Mouse (Mus musculus) heart, adult 10 weeks (tissue): ENCODE measurements around the gene Lrrc19. TPM values are rescaled to one million over a fixed set of nuclear protein-coding genes. Genes with fewer than 3 reads are reported as not detected.

Experiments
- polyA plus RNA-seq: library from polyadenylated mRNA; stranded (reverse); fragments of 350-450 nt; fragmentation: Illumina TruSeq; extraction: RNeasy Lipid Tissue Mini Kit (QIAGEN cat#74804); gene quantifications from one replicate; pipeline ENCODE4 v1.2.3, GENCODE M21; 2014; ENCODE audit warnings: low read depth, low replicate concordance

The Lrrc19 gene
- polyA plus RNA-seq = not detected

GRCm38 (mm10) chr4:94649920-94650319, at the start of gene Lrrc19:
Gene Lrrc19, minus strand, starts transcription at chr4:94650144.

DNA sequence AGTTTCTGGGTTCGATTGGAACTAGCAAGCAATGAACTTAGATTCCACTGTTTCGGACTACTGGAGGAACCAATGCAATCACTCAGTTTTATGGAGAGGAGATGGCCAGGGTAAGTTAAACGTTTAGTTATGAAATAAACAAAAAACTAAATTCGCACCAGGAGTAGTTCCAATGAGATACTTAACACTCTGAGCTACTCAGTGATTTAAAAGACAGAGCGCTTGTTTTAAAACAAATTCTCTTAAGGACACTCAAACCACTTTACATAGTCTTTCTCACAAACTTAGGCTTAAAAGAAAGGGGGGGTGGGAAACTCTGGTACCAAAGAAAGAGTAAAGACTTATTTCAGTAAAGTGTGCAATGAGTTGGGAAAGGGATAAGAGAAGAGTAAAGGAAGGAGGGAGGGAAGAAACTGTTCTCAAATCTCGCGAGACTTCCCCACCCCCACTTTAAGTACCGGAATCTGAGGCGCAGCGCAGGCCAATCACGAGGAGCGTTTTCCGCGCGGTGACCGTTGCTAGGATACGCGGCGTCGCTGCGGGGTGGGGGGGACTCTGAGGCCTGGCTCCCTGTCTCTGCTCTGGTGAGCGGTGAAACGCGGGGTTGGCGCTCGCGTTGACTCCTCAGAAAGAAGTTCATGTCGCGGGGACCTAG, 35.8 kb downstream of the Lrrc19 start, which contains the start of gene Ift74:
TSS of gene Ift74 (plus strand) at position 520 of the 655 bp plus-strand sequence.

DNA sequence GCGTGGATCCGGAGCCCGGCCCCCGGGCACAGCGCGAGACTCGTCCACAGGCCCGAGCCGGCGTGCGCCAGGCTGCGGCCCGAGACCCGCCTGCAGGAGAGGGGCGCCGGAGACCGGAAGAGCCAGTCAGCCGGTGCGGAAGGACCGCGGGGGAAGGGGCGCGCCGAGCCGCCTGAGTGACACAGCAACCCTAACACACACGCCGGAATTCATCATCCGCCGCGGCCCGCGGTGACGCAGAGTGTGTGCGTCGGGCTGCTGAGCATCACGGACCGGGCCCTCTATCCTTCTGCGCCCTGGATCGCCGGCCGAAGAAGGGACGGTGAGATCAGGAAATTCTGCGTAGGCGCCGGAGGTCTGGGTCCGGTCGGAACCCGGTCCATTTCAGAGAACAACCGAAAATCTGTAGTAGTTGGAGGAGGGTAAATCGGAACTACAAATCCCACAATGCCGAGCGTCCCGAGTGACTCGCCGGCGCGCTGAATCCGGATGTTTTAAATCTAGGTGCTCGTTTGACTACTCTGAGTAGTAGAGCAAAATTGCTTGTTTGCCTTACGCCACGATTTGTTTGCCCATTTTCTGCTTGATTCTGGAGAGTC, 46.8 kb downstream of the Lrrc19 start, which contains the start of gene Plaa:
TSS of gene Plaa (minus strand) at position 214 of the 599 bp plus-strand sequence.

Other genes with a start within 250 kb of the Lrrc19 start
- gene Gm10306, start 93.6 kb downstream of the Lrrc19 start, polyA plus RNA-seq = not detected
- gene Caap1, start 93.3 kb downstream of the Lrrc19 start, polyA plus RNA-seq = 3.5 TPM
- gene Plaa, start 46.9 kb downstream of the Lrrc19 start, polyA plus RNA-seq = 49.1 TPM
- 6.9 TPM for gene Ift74, start 35.7 kb downstream of the Lrrc19 start, polyA plus RNA-seq
- gene Tek, start 89.1 kb upstream of the Lrrc19 start, polyA plus RNA-seq = 38.6 TPM